In genomic region chr12:62563799-62564198, GRCm38 (mm10) we compare ENCODE assay signal across 16 mouse cellular contexts.
"Had no signal": no experiment of that assay in that cellular context is flagged by ENCODE, and none has a peak within 500 bp of the region (broad histone marks: within the 10 kb centered on the region; RNA-seq: fewer than 3 reads in every experiment).

No protein-coding gene starts in this region.

- DNase-seq: lung, adult 2 months; lung, postnatal 14 days; lung, postnatal 36 days; right cerebral cortex, postnatal 14 days; thymus, adult 2 months; thymus, postnatal 25 days; thymus, postnatal 4 days had no signal

- H3K27ac ChIP-seq: lung, embryonic 15.5 days; macrophage; midbrain, embryonic 12.5 days; midbrain, embryonic 15.5 days; neural tube, embryonic 12.5 days; stomach, embryonic 15.5 days; stomach, postnatal 0 days had no signal

- ATAC-seq: lung, postnatal 0 days; midbrain, embryonic 15.5 days had no signal

- H3K4me3 ChIP-seq: lung, embryonic 15.5 days; megakaryocyte, embryonic 14.5 days; midbrain, embryonic 12.5 days; midbrain, embryonic 15.5 days; neural tube, embryonic 12.5 days; stomach, embryonic 15.5 days had no signal

- H3K9ac ChIP-seq: lung, embryonic 15.5 days; midbrain, embryonic 12.5 days; midbrain, embryonic 15.5 days; neural tube, embryonic 12.5 days; stomach, embryonic 15.5 days had no signal

- H3K27me3 ChIP-seq: lung, embryonic 15.5 days; megakaryocyte, embryonic 14.5 days; midbrain, embryonic 12.5 days; midbrain, embryonic 15.5 days; neural tube, embryonic 12.5 days; stomach, embryonic 15.5 days had no signal

- H3K36me3 ChIP-seq: lung, embryonic 15.5 days; midbrain, embryonic 12.5 days; midbrain, embryonic 15.5 days; neural tube, embryonic 12.5 days; stomach, embryonic 15.5 days had no signal

- H3K4me2 ChIP-seq: lung, embryonic 15.5 days; midbrain, embryonic 12.5 days; midbrain, embryonic 15.5 days; neural tube, embryonic 12.5 days; stomach, embryonic 15.5 days had no signal

- H3K9me3 ChIP-seq: lung, embryonic 15.5 days; midbrain, embryonic 12.5 days; midbrain, embryonic 15.5 days; neural tube, embryonic 12.5 days; stomach, embryonic 15.5 days had no signal

- H3K4me1 ChIP-seq: lung, embryonic 15.5 days; megakaryocyte, embryonic 14.5 days; midbrain, embryonic 12.5 days; midbrain, embryonic 15.5 days; neural tube, embryonic 12.5 days; stomach, embryonic 15.5 days had no signal
